Mouse (Mus musculus): ENCODE results near the gene Cep170. TPM values are rescaled to one million over a fixed set of nuclear protein-coding genes. Genes with fewer than 3 reads are reported as not detected.
"Not testable (repeated sequence)": the region's sequence is repeated elsewhere in the genome, so short reads cannot be mapped to it uniquely, and the experiment has no call there.

Cep170 gene
- polyA plus RNA-seq, 1 experiment = 62.2 TPM

GRCm38 (mm10) chr1:176847118-176847859 lies 33.4 kb upstream of the Cep170 start:
- no peak overlapping the region for H3K27ac ChIP-seq (ENCODE audit: control insufficient read depth, insufficient read depth, low read depth, low read length)
- TF ChIP-seq POLR2A (IDR thresholded peaks at IDR 0.05; ENCODE audit: control insufficient read depth, low read depth, low read length) (no peak), CTCF (IDR thresholded peaks at IDR 0.05; ENCODE audit: control insufficient read depth, insufficient read depth, insufficient replicate concordance, low read depth, low read length) (no peak)

GRCm38 (mm10) chr1:176845082-176845977 lies 31.5 kb upstream of the Cep170 start:
- H3K27ac ChIP-seq (ENCODE audit: control insufficient read depth, insufficient read depth, low read depth, low read length) = no peak overlapping the region
- no peak for TF ChIP-seq CTCF (IDR thresholded peaks at IDR 0.05; ENCODE audit: control insufficient read depth, insufficient read depth, insufficient replicate concordance, low read depth, low read length)
- no peak for TF ChIP-seq POLR2A (IDR thresholded peaks at IDR 0.05; ENCODE audit: control insufficient read depth, low read depth, low read length)
- H3K4me1 ChIP-seq (ENCODE audit: control insufficient read depth, insufficient read depth, low read length) = no peaks in the 10 kb centered on the region

More at GRCm38 (mm10) chr1:176847118-176847859, 33.4 kb upstream of the Cep170 start:
- H3K27me3 ChIP-seq (ENCODE audit: control insufficient read depth, insufficient read depth, low read length) = no peaks in the 10 kb centered on the region
- no peaks in the 10 kb centered on the region for H3K4me1 ChIP-seq (ENCODE audit: control insufficient read depth, insufficient read depth, low read length)
- H3K4me3 ChIP-seq (ENCODE audit: control insufficient read depth, low read depth, low read length) = no peak overlapping the region
- H3K36me3 ChIP-seq (ENCODE audit: control insufficient read depth, insufficient read depth, low read length) = no peaks in the 10 kb centered on the region; the same call in 1 of the 2 replicates

GRCm38 (mm10) chr1:176836562-176836961 lies 22.7 kb upstream of the Cep170 start:
- not testable (repeated sequence) for H3K27ac ChIP-seq (ENCODE audit: control insufficient read depth, insufficient read depth, low read depth, low read length); H3K27me3 ChIP-seq (ENCODE audit: control insufficient read depth, insufficient read depth, low read length); H3K4me1 ChIP-seq (ENCODE audit: control insufficient read depth, insufficient read depth, low read length); H3K36me3 ChIP-seq (ENCODE audit: control insufficient read depth, insufficient read depth, low read length); H3K4me3 ChIP-seq (ENCODE audit: control insufficient read depth, low read depth, low read length)

More at GRCm38 (mm10) chr1:176845082-176845977, 31.5 kb upstream of the Cep170 start:
- Histone ChIP-seq H3K36me3 (ENCODE audit: control insufficient read depth, insufficient read depth, low read length) (no peaks in the 10 kb centered on the region; the same call in none of the 2 replicates), H3K27me3 (ENCODE audit: control insufficient read depth, insufficient read depth, low read length) (no peaks in the 10 kb centered on the region), H3K4me3 (ENCODE audit: control insufficient read depth, low read depth, low read length) (no peak overlapping the region)

GRCm38 (mm10) chr1:176835501-176836294 lies 21.8 kb upstream of the Cep170 start:
- Histone ChIP-seq H3K4me1 (ENCODE audit: control insufficient read depth, insufficient read depth, low read length) (peaks cover 6% of the 10 kb centered on the region), H3K27me3 (ENCODE audit: control insufficient read depth, insufficient read depth, low read length) (no peaks in the 10 kb centered on the region), H3K4me3 (ENCODE audit: control insufficient read depth, low read depth, low read length) (peak overlapping the region; percentile 75), H3K36me3 (ENCODE audit: control insufficient read depth, insufficient read depth, low read length) (peaks cover 1% of the 10 kb centered on the region), H3K27ac (ENCODE audit: control insufficient read depth, insufficient read depth, low read depth, low read length) (peak overlapping the region; percentile 72)
- TF ChIP-seq POLR2A (IDR thresholded peaks at IDR 0.05; ENCODE audit: control insufficient read depth, low read depth, low read length) = no peak
- no peak for TF ChIP-seq CTCF (IDR thresholded peaks at IDR 0.05; ENCODE audit: control insufficient read depth, insufficient read depth, insufficient replicate concordance, low read depth, low read length)

- Histone ChIP-seq H3K27me3 (ENCODE audit: control insufficient read depth, insufficient read depth, low read length) (no peaks in the 10 kb centered on the region), H3K4me3 (ENCODE audit: control insufficient read depth, low read depth, low read length) (no peak overlapping the region; the same call in 1 of the 2 replicates), H3K27ac (ENCODE audit: control insufficient read depth, insufficient read depth, low read depth, low read length) (no peak overlapping the region), H3K4me1 (ENCODE audit: control insufficient read depth, insufficient read depth, low read length) (peaks cover 6% of the 10 kb centered on the region), H3K36me3 (ENCODE audit: control insufficient read depth, insufficient read depth, low read length) (no peaks in the 10 kb centered on the region)
- TF ChIP-seq POLR2A (IDR thresholded peaks at IDR 0.05; ENCODE audit: control insufficient read depth, low read depth, low read length) = no peak
- TF ChIP-seq CTCF (IDR thresholded peaks at IDR 0.05; ENCODE audit: control insufficient read depth, insufficient read depth, insufficient replicate concordance, low read depth, low read length) = no peak
Observed at GRCm38 (mm10) chr1:176834880-176835279, 21.0 kb upstream of the Cep170 start.

GRCm38 (mm10) chr1:176833948-176834347 lies 20.1 kb upstream of the Cep170 start:
- peaks cover 6% of the 10 kb centered on the region for H3K4me1 ChIP-seq (ENCODE audit: control insufficient read depth, insufficient read depth, low read length)
- TF ChIP-seq POLR2A (IDR thresholded peaks at IDR 0.05; ENCODE audit: control insufficient read depth, low read depth, low read length) (no peak), CTCF (IDR thresholded peaks at IDR 0.05; ENCODE audit: control insufficient read depth, insufficient read depth, insufficient replicate concordance, low read depth, low read length) (no peak)
- no peaks in the 10 kb centered on the region for H3K36me3 ChIP-seq (ENCODE audit: control insufficient read depth, insufficient read depth, low read length)
- no peak overlapping the region for H3K4me3 ChIP-seq (ENCODE audit: control insufficient read depth, low read depth, low read length)
- no peak overlapping the region for H3K27ac ChIP-seq (ENCODE audit: control insufficient read depth, insufficient read depth, low read depth, low read length)
- no peaks in the 10 kb centered on the region for H3K27me3 ChIP-seq (ENCODE audit: control insufficient read depth, insufficient read depth, low read length)

All from testis, adult 2 months (tissue).